Mouse (Mus musculus) stomach, postnatal 0 days (tissue): Measurements from ENCODE around the gene Mgll.

ENCODE experiments used
- CTCF ChIP-seq: IDR thresholded peaks from 2 replicates; pipeline ENCODE4 v1.5.1; 2016; ENCODE audit warnings: antibody characterized with exemption, low read depth, mild to moderate bottlenecking, moderate library complexity
- EP300 ChIP-seq: optimal IDR thresholded peaks from 2 replicates; pipeline ENCODE3; 2016; ENCODE audit warnings: antibody characterized with exemption

- TF ChIP-seq CTCF (no peak), EP300 (no peak)
Measured at GRCm38 (mm10) chr6:88793243-88793642, 69.0 kb downstream of the Mgll start.
